Mouse (Mus musculus) right cerebral cortex, adult 2 months (tissue): Measurements from ENCODE around the gene Apba3.
A peak's percentile ranks its signal among the peaks of the same experiment; 100 is the strongest.

Source experiments
- DNase-seq, 2 experiments: peaks; one replicate each; pipeline ENCODE4 v3.0.0; 2021 to 2022; ENCODE audit warnings: low spot score in 2 of 2

The Apba3 gene

DNA sequence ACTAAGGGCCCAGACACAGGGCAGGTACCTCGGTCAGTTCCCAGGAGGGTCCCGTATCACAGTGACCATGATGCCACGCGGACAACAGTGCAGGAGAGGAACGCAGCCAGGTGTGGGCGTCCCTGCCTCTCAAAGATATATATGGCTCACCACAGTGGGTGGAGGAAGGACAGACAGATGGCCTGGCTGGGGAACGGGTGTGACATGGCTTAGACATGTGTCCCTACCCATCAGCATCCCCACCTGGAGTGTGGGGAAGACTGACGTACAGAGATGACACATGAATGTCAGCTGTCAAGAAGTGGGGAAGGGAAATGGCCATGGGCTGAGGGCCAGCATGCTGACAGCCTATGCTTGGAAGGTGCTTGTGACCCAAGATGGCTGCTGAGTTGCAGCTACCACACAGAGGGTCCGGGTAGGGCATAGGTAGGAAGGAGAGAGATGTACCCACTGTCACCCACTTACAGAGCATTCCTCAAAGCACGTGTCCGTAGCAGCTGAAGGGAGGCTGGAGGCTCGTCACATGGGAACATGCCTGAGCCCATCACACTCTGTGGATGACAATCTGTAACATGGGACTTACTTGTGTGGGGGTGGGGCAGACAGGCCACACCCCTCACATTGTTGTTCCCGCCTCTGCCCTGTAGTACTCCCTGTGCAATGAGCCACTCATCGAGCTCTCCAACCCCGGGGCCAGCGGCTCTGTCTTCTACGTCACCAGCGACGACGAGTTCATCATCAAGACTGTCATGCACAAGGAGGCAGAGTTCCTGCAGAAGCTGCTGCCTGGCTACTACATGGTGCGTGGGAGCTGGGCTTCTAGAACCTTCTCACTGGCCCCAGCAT is 40.3 kb downstream of the Apba3 start:
- DNase-seq = peak; percentile 69 to 70

DNA sequence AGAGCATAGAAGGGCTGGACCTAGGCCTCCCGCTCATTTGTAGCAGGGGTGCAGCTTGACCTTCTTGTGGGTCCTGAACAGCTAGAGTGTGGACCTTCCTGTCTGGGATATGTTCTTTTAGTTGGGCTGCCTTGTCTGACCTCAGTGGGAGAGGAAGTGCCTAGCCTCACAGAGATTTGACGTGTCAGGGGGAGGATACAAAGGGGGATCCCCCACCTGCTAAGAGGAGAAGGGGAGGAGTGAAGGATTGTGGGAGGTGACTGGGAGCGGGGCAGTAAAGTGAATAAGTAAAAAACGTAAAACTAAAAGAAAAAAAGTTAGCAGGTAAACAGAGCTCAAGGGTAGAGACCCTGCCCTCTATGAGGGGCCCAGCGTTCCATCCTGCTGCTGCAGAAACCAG is 42.8 kb downstream of the Apba3 start:
- DNase-seq = no peak

DNA sequence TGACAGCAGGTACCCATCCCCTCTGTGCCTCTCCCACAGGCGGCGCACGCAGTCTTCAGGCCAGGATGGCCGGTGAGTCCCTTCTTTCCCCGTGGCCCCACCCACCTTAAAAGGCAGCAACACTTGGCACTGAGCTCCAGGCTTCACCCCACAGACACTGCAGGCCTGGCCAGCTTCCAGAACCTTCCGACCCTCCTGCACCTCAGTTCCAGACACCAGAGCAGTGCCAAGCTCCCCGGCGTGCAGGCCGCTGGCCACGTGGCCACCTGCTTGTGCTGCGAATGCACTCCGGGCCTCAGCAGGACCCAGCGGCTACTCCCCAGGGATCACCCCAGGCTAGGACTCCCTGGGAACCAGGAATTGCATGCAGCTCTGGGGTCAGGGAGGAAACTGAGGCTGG is 46.8 kb downstream of the Apba3 start:
- DNase-seq = no peak

DNA sequence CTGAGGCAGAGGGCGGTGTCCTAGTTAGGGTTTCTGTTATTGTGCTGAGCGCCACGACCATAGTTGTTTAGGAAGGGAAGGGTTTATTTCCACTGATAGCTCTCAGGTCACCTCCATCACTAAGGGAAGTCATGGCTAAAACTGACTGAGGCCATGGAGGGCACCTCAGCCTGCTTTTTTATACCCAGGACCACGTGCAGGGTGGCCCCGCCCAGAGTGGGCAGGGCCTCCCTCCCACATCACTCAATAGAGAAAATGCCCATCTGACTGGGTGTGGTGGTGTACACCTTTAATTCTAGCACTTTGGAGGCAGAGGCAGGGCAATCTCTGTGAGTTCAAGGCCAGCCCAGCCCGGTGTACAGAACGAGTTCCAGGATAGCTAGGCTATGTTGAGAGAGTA is 47.4 kb downstream of the Apba3 start:
- DNase-seq = no peak

DNA sequence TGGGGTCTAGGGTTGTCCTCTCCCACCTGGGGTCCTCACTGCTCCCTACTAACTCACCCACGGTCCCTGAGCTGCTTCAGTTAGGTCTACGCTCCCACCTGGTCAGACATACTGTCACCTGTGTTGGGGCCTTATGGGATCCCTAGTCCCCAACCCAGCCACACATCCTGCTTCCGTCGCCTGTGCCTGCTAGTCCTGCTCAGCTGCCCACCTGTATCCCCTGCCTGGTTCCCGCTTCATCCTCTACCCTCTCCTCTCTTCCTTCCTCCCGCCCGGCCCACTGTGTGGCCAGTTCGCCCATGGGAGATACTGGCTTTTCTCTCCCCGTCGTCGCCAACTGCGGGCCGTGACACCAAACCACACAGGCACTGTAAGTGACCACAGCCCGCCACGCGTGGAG is 48.8 kb downstream of the Apba3 start:
- no peak for DNase-seq

DNA sequence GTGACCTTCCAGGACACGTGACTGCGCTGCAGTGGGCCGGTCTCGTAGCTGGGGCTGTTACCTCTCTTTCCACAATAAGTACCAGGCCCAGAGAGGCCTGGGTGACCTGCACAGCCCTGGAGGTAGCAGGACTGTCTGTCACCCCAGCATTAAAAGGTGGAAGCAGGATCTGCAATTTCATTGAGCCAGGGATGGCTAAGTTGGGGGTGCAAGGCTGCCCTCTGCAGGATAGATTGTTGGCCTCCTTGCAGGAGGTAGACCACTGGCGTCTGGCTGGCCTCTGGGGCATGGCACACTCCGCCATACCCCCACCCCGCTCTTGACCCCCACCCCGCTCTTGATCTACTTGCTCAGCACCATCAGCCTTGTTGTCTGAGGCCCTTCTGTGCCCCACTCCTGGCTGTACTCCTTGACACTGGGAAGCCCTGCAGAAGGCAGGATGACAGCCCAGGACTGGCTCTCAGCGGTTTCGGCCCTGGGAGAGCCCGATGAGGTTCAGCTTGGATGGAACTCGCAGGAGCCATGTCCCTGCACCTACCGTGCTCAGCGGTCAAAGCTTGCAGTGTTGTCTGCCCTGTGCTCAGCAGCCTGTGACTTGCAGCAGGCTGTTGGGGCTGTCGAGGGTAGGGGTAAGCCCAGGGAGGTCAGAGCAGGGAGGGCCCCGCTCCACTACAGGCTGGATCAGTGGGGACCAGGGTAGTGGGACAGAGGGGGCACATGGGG is 49.7 kb downstream of the Apba3 start:
- no peak for DNase-seq

DNA sequence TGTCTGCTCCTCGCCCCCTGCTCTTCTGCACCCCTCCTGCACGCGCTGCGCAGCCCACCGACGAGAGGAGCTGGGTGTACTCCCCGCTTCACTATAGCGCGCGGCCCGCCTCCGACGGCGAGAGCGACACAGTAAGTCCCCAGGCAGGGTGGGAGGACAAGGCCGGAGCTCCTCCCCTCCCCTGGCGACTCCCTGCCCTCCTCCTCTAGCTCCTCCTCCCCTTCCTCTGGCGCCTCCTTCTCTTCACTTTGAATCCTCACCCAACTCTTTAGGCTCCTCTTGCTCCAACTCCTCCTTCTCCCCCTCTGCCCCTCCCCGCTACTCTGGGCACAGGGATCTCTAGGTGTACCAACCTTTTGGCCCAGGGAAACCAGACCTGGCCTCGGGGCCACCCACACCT is 50.5 kb downstream of the Apba3 start:
- peak in 1 of 2 experiments; percentile 13 for DNase-seq

DNA sequence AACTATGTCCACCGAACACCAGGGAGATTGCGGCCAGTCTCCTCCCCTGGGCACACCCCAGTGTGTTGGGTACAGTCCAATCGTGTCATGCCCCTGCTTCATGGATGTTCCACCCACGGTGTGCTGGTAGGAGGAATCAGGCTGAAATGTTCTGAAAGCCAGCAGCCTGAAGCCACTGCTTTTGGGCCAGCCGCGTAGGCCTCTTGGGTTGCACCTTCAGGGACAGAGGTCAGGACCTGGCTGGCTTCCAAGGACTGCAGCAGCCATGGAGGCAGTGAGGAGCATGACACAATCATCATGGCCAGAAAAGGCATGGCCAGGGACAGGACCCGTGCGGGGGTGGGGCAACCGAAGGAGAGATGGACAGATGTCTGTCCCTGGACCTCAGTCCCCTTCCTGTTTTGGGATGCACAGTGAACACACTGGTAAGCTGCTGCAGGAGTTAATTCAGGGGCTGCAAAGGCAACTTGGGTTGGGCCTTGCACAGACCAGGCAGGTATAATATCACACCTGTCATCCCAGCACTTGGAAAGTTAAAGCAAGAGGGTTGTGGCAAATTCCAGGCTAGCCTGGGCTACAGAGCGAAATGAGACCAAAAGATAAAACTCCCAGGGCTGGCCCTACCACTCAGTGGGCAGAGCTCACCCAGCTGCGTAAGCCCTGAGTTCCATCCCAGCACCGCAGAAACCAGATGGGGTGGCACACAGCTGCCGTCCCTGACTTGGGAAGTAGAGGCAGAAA is 52.0 kb downstream of the Apba3 start:
- no peak for DNase-seq

DNA sequence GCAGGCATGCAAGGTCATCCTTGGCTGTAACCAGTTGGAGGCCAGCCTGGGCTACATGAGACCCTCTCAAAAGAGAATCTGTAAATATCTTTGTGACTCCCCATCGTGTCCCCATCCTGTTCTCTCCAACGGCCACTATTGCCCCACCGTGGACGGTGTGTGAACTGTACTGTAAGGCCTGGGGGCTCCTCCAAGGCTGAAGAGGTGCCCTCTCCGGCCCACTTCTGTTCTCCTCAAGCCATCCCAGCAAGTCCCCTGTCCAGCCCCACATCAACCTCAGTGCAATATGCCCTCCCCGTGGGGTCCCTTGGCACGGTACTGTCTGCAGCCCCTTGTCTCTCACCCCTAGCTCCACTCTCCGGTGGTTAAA is 52.6 kb downstream of the Apba3 start:
- no peak for DNase-seq

DNA sequence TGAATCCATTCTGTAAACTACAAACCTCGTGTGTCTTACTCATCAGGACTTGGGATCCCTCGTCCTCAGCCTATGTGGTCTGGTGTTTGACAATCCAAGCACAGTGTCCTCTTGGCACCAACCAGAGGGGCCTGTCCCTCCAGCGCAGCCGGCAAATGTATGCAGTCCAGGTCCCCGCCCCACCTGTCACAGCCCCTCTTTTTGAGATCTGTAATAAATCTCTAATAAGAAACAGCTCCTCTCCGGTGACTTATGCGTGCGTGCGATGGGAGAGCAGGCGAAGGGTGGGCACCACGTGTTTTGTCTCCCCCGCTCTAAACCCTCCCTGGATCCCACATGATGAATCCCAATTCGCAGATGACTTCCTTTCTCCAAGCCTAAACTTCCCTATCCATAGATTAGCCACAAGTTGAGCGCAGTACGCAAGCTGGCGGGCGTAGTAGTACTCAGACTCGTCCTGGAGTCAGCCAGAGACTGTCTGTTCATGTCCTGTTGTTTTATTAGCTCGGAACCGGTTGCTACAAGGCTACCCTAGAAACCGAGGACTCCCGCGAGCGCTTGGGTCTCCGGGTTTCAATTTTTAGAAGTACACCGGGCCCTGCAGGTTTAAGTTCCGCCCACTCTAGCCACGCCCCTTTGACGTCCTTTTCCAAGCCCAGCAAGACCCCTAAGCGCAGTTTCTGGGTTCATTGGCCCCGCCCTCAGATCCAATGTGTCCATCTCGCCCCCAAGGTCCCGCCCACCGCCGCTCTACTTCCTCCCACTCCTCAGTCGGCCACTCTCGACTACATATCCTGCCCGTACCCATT is 53.2 kb downstream of the Apba3 start:
- no peak for DNase-seq

DNA sequence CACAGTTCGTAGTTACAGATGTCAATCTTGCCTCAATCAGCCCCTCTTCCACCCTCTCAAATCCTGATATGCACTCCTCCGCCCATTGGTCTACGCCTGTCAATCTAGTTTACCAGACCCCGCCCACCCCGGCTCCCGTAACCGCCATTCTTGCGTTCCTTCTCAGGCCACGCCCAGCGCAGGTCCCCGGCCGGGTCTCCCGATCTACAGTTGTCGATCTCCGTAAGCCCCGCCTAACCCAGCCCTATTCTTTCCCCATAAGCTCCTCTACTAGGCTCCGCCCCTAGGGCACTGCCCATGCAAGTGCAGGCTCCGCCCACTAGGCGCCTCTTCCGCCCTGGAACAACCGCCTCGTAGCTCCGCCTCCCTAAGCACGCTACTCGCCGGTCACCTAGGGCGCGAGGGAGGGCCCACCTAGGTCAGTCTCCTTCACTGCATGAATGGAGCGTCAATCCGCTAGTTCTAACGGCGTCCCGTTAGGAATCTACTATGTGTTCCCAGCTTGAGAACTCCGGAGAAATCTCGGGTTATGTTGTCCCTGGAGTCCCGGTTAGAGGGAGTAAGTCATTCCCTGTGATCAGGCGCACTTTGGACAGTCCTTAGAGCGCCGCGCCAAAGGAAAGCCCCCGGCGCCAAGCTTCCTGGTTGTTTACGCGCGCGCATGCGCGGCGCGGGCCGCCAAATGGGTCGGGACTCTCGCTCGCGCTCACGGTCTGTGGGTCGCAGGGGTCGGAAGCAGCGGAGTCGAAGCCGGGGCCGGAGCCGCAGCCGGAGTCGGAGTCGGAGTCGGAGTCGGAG is 54.0 kb downstream of the Apba3 start, which contains the start of gene Cactin:
Gene Cactin (plus strand): TSS at position 554 of the 798 bp plus-strand sequence.
- peak; percentile 98 to 99 for DNase-seq

DNA sequence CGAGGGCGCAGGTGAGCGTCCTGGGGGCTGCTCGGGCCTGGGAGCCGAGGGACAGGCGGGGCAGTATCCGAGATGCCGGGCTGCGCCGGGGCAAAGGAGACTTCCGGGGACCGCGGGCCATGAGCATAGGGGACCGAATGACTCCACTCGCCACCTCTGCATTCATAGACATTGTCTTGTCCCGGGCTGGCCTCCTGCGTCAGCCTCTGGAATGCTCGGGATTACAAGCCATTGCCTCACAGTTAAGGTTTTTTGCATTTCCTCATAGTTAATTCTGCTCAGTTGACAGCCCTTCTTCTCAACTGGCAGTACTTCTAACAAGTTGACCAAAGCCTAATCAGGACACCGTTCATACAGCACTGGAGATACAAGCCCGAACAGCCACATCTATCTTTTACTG is 54.7 kb downstream of the Apba3 start:
- DNase-seq = no peak

DNA sequence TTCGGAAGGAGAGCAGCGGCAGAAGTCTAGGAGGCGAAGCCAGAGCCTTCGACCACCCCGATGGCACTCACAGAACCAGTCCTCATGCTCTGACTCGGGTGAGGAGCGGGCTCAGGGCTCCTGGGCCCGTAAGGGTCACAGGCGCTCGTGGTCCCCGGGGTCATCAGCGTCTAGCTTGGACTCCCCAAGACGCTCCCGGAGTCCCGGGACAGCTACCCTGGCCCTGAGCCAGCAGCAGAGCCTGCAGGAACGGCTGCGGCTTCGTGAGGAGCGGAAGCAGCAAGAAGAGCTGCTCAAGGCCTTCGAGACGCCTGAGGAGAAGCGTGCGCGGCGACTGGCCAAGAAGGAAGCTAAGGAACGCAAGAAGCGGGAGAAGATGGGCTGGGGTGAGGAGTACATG is 55.7 kb downstream of the Apba3 start:
- no peak for DNase-seq
